Mouse (Mus musculus) liver, adult 2 months (tissue): ENCODE data around the gene Armh3. TPM values are rescaled to one million over a fixed set of nuclear protein-coding genes. Genes with fewer than 3 reads are reported as not detected.
A peak's percentile ranks its signal among the peaks of the same experiment; 100 is the strongest.
"Not testable (repeated sequence)": the region's sequence is repeated elsewhere in the genome, so short reads cannot be mapped to it uniquely, and the experiment has no call there.

Experiments
- DNase-seq: peaks from one replicate; pipeline ENCODE4 v3.0.0-alpha.2; 2011; ENCODE audit warnings: low read depth, low spot score; ENCODE audit errors: extremely low read depth
- H3K27ac ChIP-seq: fragments of 200-500 bp; replicated peaks from 2 replicates; pipeline ENCODE4 v1.5.1; 2012; ENCODE audit warnings: low read depth, mild to moderate bottlenecking, control low read depth, inconsistent platforms, low read length; ENCODE audit not compliant: insufficient read depth
- H3K27me3 ChIP-seq: fragments of 200-500 bp; 2 replicates; pipeline ENCODE4 v1.6.1; 2012; ENCODE audit warnings: mild to moderate bottlenecking, moderate library complexity, low read length, inconsistent platforms; ENCODE audit not compliant: control insufficient read depth, insufficient read depth
- H3K36me3 ChIP-seq: fragments of 200-500 bp; 2 replicates; pipeline ENCODE4 v1.6.1; 2012; ENCODE audit warnings: low read length, inconsistent platforms; ENCODE audit not compliant: control insufficient read depth, insufficient read depth
- H3K4me1 ChIP-seq: fragments of 200-500 bp; 2 replicates; pipeline ENCODE4 v1.6.1; 2011; ENCODE audit warnings: low read length; ENCODE audit not compliant: control insufficient read depth, insufficient read depth
- H3K4me3 ChIP-seq: fragments of 200-500 bp; 2 replicates; pipeline ENCODE4 v1.5.1; 2011; ENCODE audit warnings: low read depth, mild to moderate bottlenecking, control low read depth, low read length, moderate library complexity; ENCODE audit not compliant: insufficient read depth
- H3K79me2 ChIP-seq: fragments of 200-500 bp; 2 replicates; pipeline ENCODE4 v1.6.1; 2012; ENCODE audit warnings: inconsistent platforms, mild to moderate bottlenecking, low read length, moderate library complexity; ENCODE audit not compliant: control insufficient read depth, insufficient read depth
- H3K9ac ChIP-seq: fragments of 200-500 bp; 2 replicates; pipeline ENCODE4 v1.6.1; 2012; ENCODE audit warnings: low read depth, mild to moderate bottlenecking, control low read depth, inconsistent platforms, low read length
- CTCF ChIP-seq: fragments of 200-500 bp; IDR thresholded peaks from 2 replicates; pipeline ENCODE4 v1.5.1; 2011; ENCODE audit warnings: low read depth, low read length, control low read depth
- POLR2A ChIP-seq: fragments of 200-500 bp; IDR thresholded peaks from 2 replicates; pipeline ENCODE4 v1.6.1; 2011; ENCODE audit warnings: low read length, control low read depth; ENCODE audit not compliant: insufficient read depth; ENCODE audit errors: extremely low read depth
- WGBS: fragments of 180-500 bp; shearing (Covaris S2); methylation state at CpG from one replicate; pipeline ENCODE4 v1.1.7; 2018; 5-methylcytosine and 5-hydroxymethylcytosine counted together
- polyA plus RNA-seq: library from polyadenylated mRNA; depleted of rRNA; stranded (reverse); fragments of >200 nt; gene quantifications from 2 replicates; pipeline ENCODE4 v1.2.3, GENCODE M21; 2012
- total RNA-seq: library from RNA; depleted of rRNA; stranded (reverse); fragments of >200 nt; gene quantifications from 2 replicates; pipeline ENCODE4 v1.2.3, GENCODE M21; 2014

Armh3 gene
- total and polyA plus RNA-seq, 2 experiments: 3.8 to 5.2 TPM

DNA sequence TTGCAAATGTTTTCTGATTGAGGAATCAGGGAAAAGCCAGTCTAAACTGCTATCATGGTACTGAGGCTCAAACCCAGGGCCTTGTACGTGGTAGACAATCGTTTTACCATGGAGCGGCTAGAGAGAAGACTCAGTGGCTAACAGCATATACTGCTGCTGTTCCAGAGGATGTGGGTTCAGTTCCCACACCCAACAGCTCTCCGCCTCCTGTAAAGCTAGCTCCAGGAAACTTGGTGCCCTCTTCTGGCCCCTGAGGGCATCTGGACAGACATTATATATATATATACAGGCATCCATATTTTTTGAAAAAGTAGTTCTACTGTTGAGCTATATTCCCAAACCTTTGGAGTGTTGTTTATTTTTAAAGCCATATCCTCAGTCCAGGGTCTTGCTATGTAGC is 190.6 kb downstream of the Armh3 start:
- Histone ChIP-seq H3K4me1 (no peaks in the 10 kb centered on the region), H3K79me2 (no peaks in the 10 kb centered on the region), H3K4me3 (no peak overlapping the region), H3K36me3 (no peaks in the 10 kb centered on the region), H3K27ac (no peak overlapping the region), H3K9ac (no peak overlapping the region), H3K27me3 (no peaks in the 10 kb centered on the region)
- TF ChIP-seq CTCF (no peak), POLR2A (no peak)
- WGBS: 93% methylated on average over 4 of the region's 4 CpGs
- no peak for DNase-seq

DNA sequence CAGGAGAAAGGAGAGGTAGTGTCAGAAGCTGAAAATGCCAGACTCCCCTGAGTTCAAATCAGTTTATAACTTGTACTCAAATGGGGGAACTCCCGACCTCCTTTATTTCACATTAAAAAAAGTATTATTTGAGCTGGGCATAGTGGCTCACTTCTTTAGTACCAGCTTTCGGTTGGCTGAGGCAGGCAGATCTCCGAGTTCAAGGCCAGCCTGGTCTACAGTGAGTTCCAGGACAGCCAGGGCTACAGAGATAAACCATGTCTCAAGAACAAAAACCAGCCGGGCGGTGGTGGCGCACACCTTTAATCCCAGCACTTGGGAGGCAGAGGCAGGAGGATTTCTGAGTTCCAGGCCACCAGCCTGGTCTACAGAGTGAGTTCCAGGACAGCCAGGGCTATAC is 192.5 kb downstream of the Armh3 start:
- WGBS: 90% methylated on average over 6 of the region's 6 CpGs
- H3K36me3 ChIP-seq, H3K4me3 ChIP-seq, H3K9ac ChIP-seq, H3K4me1 ChIP-seq, H3K27me3 ChIP-seq, H3K27ac ChIP-seq, DNase-seq, H3K79me2 ChIP-seq: not testable (repeated sequence)

DNA sequence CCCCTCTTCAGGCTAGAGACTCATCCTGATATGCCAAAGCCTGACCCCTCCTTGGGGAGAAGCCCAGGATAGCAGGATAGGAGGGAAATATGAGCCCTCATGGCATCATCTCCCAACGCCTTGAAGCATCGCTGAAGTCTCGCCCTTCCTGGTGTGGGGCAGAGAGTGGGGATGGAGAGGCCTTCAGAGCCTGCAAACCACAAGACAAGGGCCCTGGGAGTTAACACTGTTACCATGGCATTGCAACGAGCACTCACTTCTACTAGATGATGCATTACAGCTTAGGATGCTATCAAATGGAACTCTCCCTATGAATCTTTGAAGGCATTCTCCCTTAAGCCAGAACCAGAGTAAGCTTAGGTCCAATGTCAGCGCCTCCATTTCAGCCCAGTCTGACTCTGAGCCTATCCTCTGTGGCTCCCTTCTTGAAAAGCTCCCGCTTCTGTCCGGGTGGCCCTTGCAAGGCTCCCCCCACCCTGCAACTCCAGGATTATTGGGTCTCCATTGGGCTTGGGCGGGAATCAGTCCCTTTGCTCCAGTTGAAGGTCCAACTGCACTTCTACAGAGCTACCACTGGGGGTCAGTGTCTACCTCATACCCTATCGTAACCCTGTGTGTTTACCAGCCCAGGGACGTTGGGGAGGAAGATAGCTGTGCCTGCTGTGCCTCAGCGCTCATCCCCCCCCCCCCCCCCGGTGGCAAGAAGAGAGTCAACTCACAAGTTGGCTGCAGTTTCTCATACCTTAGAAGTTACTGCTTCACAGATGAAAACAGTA is 193.5 kb downstream of the Armh3 start:
- peak; percentile 39 for DNase-seq
- H3K4me1 ChIP-seq: no peaks in the 10 kb centered on the region
- H3K36me3 ChIP-seq: no peaks in the 10 kb centered on the region
- no peaks in the 10 kb centered on the region for H3K27me3 ChIP-seq
- H3K27ac ChIP-seq: no peak overlapping the region
- H3K79me2 ChIP-seq: no peaks in the 10 kb centered on the region
- no peak overlapping the region for H3K4me3 ChIP-seq
- 32% methylated on average over 12 of the region's 12 CpGs for WGBS
- no peak overlapping the region for H3K9ac ChIP-seq
- no peak for TF ChIP-seq POLR2A
- TF ChIP-seq CTCF: peak; percentile 70

DNA sequence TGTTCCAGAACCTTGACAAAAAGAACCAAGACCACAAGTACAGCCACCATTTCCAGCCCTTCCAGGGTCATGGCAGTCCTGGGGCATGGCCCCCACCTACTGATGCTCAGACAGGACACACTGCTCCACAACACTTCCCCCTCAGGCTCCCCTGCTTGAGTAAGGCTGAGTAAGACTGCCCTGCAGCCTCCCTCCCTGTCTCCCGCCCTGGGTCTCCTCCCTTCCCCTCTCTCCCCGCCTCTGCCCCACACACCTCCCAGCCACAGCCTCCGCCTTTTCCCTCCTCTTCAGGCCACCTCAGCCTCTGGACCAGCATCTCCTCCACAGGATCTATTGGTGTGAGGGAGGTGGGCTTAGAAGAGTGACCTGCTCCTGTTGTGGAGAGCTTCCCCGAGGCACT is 194.9 kb downstream of the Armh3 start:
- Histone ChIP-seq H3K79me2 (no peaks in the 10 kb centered on the region), H3K4me3 (no peak overlapping the region), H3K27me3 (no peaks in the 10 kb centered on the region), H3K4me1 (no peaks in the 10 kb centered on the region), H3K27ac (no peak overlapping the region), H3K9ac (no peak overlapping the region), H3K36me3 (no peaks in the 10 kb centered on the region)
- DNase-seq: no peak
- WGBS: 48% methylated on average over 4 of the region's 4 CpGs
- TF ChIP-seq CTCF (no peak), POLR2A (no peak)

DNA sequence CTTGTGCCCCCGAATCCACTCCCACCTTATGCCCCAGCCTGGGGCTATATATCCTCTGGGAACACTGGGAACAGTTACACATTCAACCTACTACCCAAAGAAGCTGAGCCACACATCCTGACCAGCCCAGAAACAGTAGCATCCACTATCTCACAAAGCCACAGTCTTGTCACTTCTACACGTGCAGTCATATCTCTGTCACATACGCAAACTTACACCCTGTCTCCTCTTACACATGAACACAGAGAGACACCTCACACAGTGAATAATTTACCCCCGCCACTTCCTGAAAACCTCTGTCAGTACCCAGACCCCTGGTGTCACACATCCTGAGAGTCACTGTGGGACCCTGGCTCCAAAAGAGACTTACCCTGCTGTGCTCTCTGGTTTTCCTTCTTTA is 195.6 kb downstream of the Armh3 start:
- Histone ChIP-seq H3K4me3 (no peak overlapping the region), H3K4me1 (no peaks in the 10 kb centered on the region), H3K79me2 (no peaks in the 10 kb centered on the region), H3K27ac (no peak overlapping the region), H3K36me3 (no peaks in the 10 kb centered on the region), H3K27me3 (no peaks in the 10 kb centered on the region), H3K9ac (no peak overlapping the region)
- WGBS: 78% methylated on average over 4 of the region's 4 CpGs
- DNase-seq: no peak
- TF ChIP-seq CTCF (no peak), POLR2A (no peak)

DNA sequence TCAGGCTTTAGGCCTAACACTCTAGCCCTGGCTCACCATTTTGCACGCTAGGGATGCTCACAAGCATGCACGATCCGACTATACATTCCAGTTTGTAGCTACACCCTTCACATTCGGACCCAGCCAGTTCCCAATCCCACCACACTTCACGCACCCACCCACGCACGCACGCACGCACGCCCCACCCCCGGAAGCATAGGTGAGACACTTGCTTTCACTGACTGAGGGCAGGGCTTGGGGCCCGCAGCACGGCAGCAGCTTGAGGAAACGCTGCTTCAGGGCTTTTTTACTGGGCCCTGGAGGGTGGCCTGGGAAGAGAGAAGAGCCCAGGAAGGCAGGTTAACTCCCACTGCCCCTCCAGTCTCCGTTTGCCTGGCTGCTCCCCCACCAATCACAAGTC is 201.4 kb downstream of the Armh3 start:
- WGBS: 89% methylated on average over 15 of the region's 15 CpGs
- no peak for TF ChIP-seq POLR2A
- TF ChIP-seq CTCF: no peak
- H3K9ac ChIP-seq: no peak overlapping the region
- H3K79me2 ChIP-seq: no peaks in the 10 kb centered on the region
- no peaks in the 10 kb centered on the region for H3K36me3 ChIP-seq
- H3K4me3 ChIP-seq: no peak overlapping the region
- no peak overlapping the region for H3K27ac ChIP-seq
- no peaks in the 10 kb centered on the region; the same call in 1 of the 2 replicates for H3K27me3 ChIP-seq
- no peaks in the 10 kb centered on the region for H3K4me1 ChIP-seq
- DNase-seq: no peak
